Mouse (Mus musculus): ENCODE results near the gene Ldb2.

Gene Ldb2

GRCm38 (mm10) chr5:44799053-44799860 is at the start of gene Ldb2:
Gene Ldb2, minus strand, starts transcription at chr5:44799680.
- DNase-seq, result peak; percentile 67

GRCm38 (mm10) chr5:44831287-44831686 is 31.8 kb upstream of the Ldb2 start:
- DNase-seq, result peak; percentile 61

DNA sequence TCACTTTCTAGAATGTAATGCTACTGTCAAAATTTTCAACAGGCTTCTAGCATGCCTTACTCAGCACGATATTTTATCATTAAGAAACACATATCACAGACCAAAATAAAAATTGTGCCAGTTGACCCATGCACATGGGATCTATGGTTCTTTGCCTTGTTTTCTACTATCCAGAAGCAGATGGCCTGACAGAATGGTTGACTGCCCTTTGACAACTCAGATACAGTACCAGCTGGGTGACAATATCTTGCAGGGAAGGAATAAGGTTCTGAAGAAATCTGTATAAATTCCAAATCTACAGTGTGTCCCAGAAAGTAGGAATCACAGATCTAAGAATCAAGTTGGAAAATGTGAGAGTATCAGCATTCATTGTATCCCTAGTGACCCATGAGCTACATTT is 16.0 kb upstream of the Ldb2 start:
- no peak for DNase-seq

DNA sequence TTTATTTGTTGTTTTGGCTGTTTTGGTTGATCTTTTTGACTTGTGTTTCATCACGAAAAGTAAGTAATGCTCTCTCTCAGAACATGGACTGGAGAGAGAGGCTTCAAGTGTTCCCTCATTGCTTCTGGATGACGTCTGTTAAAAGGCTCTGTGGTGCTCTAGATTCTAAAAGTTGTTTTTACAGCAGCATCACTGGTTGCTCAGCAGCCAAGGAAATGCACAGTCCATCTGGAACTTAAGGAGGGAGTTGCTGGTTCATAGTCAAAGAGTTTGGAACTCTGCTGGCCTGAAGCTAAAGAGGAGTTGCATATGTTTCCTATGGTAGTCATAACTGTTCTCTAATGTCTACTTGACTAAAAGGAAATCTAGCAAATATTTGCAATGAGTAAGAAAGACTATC is 6.5 kb upstream of the Ldb2 start:
- no peak for DNase-seq

- no peak for DNase-seq
These were observed 1.6 kb upstream of the Ldb2 start for GRCm38 (mm10) chr5:44801100-44801499.

DNA sequence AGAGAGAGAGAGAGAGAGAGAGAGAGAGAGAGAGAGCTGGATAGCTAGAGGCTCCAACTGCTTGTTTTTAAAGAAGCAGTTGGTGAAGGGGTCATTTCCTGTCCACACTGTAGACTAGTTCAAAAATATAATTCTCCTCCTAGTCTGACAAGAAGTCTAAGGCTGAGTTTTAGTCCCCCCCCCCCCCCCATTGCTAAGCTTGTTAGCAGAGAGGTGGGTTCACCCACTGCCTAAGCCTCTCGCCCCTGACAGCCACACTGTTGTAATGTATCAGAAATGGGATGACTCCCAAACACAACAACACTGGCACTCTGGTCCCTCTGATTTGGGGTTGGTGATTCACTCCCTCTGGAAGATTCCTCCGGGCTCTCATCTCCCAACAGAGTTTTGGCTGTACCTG is 381 bp upstream of the Ldb2 start:
- no peak for DNase-seq

GRCm38 (mm10) chr5:44798493-44798892 is 987 bp downstream of the Ldb2 start:
- peak; percentile 4 for DNase-seq

GRCm38 (mm10) chr5:44798056-44798455 is 1.4 kb downstream of the Ldb2 start:
- no peak for DNase-seq

DNA sequence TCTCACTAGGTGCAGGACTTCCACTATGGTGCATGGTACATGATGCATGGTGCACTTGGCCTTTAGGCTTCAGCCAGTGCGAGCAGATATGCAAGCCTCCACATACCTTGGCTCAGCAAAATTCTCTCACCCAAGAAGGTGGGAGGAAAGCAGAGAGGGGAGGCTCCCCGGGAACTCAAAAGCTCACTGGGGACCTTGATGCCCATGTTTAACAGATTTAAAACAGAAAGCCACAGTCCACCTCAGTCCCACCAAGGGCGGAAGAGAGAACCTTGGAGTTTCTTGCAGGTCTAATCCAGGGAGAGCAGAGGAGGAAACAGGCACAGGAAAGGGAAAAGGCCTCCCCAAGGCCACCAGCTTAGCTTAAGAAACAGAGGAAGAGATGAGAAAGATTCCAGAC is 14.9 kb downstream of the Ldb2 start:
- DNase-seq, result no peak

DNA sequence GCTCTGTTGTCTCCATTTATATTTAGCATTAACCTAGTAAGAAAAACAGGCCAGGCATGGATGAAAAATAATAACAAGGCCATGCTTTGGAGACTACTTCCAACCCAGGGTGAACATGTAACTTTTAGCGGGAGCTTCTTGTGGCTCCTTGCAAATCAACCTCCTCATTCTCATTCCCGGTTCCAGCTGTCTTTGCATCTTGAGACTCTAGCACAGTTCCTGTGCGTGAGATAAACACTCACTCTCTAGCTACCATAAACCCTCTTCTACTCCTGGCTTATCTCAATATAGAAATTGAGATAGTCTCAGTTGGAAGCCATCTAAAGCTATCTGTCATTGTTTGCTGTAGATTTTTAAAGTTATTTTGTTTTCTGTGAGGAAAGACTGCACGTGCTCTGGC is 20.1 kb downstream of the Ldb2 start:
- no peak for DNase-seq

DNA sequence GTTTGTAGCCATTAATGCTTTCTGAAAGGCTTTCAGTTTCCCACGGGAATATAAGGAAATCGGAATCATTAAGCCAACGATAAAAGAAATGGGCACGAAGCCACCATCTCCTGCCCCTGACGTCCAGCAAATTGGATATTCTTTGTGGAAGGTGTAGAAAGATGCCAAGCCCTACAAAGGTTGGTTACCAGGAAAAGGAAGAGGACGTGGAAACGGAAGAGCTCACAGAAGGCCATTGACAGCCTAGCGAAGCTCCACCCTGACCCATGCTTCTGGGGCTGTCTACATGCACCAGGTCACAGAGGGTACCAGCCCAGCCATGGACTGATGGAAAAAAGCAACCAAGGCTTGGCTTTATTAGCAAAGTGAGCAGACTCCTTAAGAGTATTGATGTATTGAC is 31.0 kb downstream of the Ldb2 start:
- peak; percentile 11 for DNase-seq

- peak; percentile 39 for DNase-seq
These were observed 34.6 kb downstream of the Ldb2 start for GRCm38 (mm10) chr5:44764911-44765310.

DNA sequence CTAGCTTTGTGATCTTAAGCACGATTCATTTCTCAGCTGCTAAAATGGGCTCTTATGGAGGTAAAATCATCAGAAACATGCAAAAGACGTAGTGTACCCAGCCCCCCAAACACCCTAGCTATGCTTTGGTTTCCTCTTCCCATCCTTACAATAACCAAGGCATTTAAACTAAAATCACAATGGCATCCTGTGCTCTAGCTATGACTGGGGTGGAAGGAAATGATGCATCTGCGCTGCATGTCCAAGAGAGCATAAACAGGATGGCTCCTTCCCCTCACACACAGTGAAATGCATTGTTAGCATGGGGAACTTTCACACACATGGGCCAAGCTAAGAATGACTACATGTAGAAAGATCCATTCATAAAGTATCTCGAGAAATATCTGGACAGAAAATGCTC is 40.3 kb downstream of the Ldb2 start:
- DNase-seq, result peak; percentile 23

DNA sequence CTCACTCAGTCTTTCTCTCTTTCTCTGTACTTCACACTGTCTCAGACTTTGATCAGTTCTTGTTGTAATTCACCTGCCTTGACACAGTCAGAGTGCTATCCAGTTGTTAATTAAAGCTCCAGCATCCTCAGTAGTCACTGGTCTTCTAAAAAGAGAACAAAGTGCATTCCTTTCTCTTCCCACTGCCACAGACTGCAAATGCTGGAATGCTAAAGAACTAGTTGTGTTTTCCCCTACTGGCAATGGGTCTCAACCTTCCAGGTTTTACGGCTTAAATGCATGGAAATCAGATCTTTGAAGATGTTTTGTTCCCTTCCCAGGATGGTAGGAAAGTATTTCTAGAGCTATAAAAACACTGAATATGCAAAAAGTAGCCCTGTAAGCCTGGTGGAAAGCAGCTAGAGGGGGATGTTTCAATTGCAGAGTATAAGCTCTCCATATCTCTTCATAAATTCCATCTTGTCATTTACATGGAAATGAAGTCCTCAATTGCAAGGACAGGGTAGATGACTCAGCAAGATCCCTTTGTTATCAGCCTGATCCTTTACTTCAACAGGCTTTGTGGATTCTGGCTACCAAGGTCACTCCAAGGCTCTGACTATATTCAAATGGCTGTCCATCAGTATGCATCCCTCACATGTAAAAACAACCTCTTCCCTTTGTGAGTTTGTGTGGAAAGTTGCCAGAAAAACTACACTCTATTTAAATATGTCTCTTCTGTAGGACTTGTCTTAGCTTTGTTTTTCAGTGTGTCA is 45.1 kb downstream of the Ldb2 start:
- no peak for DNase-seq

DNA sequence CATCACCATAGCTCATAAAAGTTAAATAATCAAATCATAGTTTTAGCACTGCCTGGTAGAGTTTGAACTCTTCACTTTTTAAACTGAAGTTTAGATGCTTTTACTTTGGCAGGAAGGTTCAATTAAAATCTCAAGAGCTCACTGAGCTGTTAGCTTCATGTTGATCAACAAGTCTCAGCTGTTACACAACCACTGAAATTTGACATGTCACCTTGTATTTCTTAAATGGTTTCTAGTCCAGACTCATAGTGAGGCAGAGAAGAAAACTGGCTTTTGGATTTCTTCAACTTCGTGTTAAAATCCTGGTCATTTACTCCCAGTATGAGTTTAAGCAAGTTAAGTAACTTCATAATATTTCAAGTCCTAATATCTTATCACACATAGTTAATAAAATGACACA is 53.8 kb downstream of the Ldb2 start:
- DNase-seq, result no peak

GRCm38 (mm10) chr5:44736366-44736765 is 63.1 kb downstream of the Ldb2 start:
- DNase-seq, result peak; percentile 13

DNA sequence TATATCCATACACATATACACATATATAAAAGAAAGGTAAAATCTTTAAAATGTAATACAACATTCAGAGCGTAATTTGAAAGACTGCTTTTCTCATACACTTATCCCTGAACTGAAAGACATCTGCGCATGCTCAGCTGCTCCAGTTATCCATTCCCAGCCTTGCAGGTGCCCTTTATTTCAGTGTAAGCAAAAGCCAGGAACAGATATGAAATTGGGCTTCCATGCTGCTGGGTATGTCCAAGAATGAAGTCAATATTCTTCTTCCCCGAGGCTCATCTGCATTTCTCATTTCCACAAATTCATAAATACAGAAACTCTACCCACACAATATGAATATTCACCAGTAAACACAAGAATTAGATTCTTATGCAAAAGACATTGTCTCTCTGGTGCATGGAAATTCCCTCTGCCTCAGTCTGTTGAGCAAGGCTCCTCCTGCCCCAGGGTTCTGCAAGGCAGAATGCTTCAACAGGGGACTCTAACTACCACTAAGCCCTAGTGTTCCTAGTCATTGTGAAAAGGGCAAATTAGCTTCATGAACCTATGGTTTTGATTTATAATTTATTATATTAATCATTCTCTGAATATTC is 65.3 kb downstream of the Ldb2 start:
- DNase-seq, result no peak

- no peak for DNase-seq
These were observed 69.7 kb downstream of the Ldb2 start for GRCm38 (mm10) chr5:44729646-44730310.

GRCm38 (mm10) chr5:44727995-44728394 is 71.5 kb downstream of the Ldb2 start:
- no peak for DNase-seq

DNA sequence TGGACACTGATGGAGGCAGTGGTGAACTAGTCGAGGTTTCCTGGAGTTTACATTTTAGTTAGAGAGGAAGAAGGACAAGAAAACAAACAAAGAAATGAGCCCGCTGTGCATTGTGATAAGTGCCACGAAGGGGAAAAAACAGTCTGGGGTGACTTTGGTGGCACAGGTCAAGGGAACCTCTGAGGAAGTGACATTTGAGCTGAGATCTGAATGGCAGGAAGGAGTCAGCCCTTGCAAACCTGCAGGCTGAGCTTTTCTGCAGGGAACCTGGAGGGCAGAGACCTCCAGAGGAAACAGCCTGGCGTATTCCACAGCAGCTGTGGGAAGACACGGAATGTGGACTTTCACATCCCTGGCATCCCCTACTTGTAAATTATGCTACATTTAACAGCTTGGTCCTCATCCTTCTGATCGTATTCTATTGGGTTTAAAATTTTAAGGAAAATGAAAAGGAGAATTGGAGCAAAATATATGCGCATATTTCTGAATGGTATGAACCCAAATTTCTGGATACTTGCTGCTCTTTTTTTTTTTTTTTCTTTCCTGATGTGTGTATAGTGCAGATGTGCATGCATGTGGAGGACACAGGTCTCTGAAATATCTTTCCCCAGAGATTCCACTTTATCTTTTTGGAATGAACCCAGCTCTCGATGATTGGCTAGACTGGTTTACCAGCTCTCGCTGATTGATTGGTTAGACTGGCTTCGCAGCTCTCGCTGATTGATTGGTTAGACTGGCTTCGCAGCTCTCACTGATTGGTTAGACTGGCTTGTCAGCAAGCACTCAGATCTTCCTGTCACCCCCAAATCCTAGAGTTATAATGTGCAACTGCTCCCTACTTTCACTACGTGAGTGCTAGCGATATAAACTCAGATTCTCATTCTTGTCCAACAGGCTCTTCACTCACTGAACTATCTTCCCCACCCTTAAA is 72.7 kb downstream of the Ldb2 start:
- peak; percentile 10 for DNase-seq

- no peak for DNase-seq
These were observed 74.0 kb downstream of the Ldb2 start for GRCm38 (mm10) chr5:44725501-44725900.

DNA sequence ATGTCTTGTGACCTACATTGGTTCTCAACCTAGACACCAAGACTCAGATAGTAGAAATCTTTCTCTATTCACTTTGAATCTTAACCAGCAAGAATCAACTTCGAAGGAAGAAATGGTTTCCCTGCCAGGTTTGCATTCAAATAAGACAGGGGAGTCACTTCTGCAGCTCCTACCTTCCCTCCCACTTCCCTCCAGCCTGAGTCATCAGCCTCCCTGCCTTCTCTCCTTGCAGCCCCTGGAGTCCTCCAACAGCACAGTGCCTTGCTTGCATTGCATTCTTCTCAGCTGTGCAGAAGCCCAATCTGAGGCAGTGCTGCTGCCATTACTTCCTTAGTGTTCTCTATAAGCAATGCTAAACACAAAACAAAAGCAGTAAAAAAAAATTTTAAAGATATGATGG is 79.6 kb downstream of the Ldb2 start:
- DNase-seq, result no peak
